Mouse (Mus musculus) layer of hippocampus, postnatal 25 days (tissue): ENCODE data around the gene Car5a. TPM values are rescaled to one million over a fixed set of nuclear protein-coding genes. Genes with fewer than 3 reads are reported as not detected.

Experiments used
- DNase-seq, 2 experiments: peaks; one replicate each; pipeline ENCODE4 v3.0.0; 2022; ENCODE audit warnings: mixed read lengths in 2 of 2, low spot score in 1 of 2; ENCODE audit errors: extremely low spot score in 1 of 2
- total RNA-seq, 2 experiments: library from RNA; stranded (reverse); gene quantifications; 2 replicates each; pipeline ENCODE4 v1.2.3; 2021

Gene Car5a
- total RNA-seq, 2 experiments from 2014 or later, result not detected

- DNase-seq, result no peak
Observed at GRCm38 (mm10) chr8:121908378-121909147, 36.1 kb downstream of the Car5a start.

GRCm38 (mm10) chr8:121907587-121908248, 37.0 kb downstream of the Car5a start, which contains the start of gene Slc7a5:
Gene Slc7a5, minus strand, starts transcription at chr8:121907694.
- DNase-seq, result peak; percentile 94 to 95

GRCm38 (mm10) chr8:121906542-121907512, 37.9 kb downstream of the Car5a start:
- DNase-seq, result no peak

- no peak for DNase-seq
Observed at GRCm38 (mm10) chr8:121905864-121906263, 38.8 kb downstream of the Car5a start.

GRCm38 (mm10) chr8:121905420-121905819, 39.3 kb downstream of the Car5a start:
- no peak for DNase-seq

GRCm38 (mm10) chr8:121904999-121905398, 39.7 kb downstream of the Car5a start:
- no peak for DNase-seq

GRCm38 (mm10) chr8:121903977-121904376, 40.7 kb downstream of the Car5a start:
- DNase-seq, result no peak

- no peak for DNase-seq
Observed at GRCm38 (mm10) chr8:121901498-121902236, 43.0 kb downstream of the Car5a start.

GRCm38 (mm10) chr8:121899180-121900044, 45.3 kb downstream of the Car5a start:
- DNase-seq, result no peak

GRCm38 (mm10) chr8:121898401-121898931, 46.2 kb downstream of the Car5a start:
- DNase-seq, result peak; percentile 40 to 52

- no peak for DNase-seq
Observed at GRCm38 (mm10) chr8:121897871-121898381, 46.8 kb downstream of the Car5a start.

GRCm38 (mm10) chr8:121897205-121897604, 47.5 kb downstream of the Car5a start:
- no peak for DNase-seq

GRCm38 (mm10) chr8:121896476-121897145, 48.1 kb downstream of the Car5a start:
- DNase-seq, result no peak

- no peak for DNase-seq
Observed at GRCm38 (mm10) chr8:121895910-121896309, 48.8 kb downstream of the Car5a start.

- DNase-seq, result no peak
Observed at GRCm38 (mm10) chr8:121892875-121893274, 51.8 kb downstream of the Car5a start.

GRCm38 (mm10) chr8:121889810-121890785, 54.6 kb downstream of the Car5a start:
- no peak for DNase-seq

GRCm38 (mm10) chr8:121889317-121889716, 55.4 kb downstream of the Car5a start:
- DNase-seq, result no peak
